Mouse (Mus musculus): ENCODE results near the gene Lhx2. TPM values are rescaled to one million over a fixed set of nuclear protein-coding genes. Genes with fewer than 3 reads are reported as not detected.
A peak's percentile ranks its signal among the peaks of the same experiment; 100 is the strongest.

The Lhx2 gene
- polyA plus RNA-seq, 1 experiment from 2014 or later, result 0.09 TPM

DNA sequence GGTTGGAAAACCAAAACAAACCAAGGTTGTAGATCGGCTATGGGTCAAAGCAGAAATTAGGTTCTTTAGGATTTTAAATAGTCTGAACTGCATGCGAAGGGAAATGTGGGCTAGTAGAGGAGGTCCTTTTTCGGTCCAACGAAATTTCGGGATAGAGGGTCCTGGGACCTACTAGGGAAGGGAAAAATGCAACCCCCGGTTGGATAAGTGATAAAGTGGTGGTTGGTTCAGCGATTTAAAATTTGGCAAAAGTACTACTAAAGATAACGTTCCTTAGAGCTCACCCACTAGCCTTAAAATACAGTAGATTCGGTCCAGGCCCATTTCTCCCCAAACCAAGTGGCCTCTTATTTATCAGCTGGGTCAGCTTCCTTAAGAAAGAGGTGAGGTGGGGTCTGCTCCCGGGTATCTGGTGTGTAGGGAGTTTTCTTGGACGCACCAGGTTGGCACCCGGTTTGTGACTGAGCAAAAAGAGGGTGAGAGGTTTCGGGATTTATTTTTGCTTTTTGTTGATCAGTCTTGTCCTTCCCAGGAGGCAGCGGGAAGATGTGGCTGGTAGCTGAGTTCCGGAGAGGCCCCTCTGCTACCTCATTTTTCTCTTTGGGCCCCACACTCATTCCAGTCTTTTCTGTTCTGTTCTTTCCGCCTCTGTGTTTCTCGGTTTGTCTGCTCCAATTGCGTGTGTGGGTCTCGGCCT lies 16.8 kb downstream of the Lhx2 start:
- ATAC-seq, result no peak
- no peak overlapping the region for H3K4me3 ChIP-seq (replicated peaks)
- H3K27ac ChIP-seq, result no peak overlapping the region
- H3K27me3 ChIP-seq (replicated peaks), result peaks cover 98% of the 10 kb centered on the region
- H3K4me1 ChIP-seq (replicated peaks), result peaks cover 16% of the 10 kb centered on the region
- WGBS, result 2% methylated on average over 19 of the region's 19 CpGs
- H3K36me3 ChIP-seq, result no peaks in the 10 kb centered on the region
- no peaks in the 10 kb centered on the region for H3K9me3 ChIP-seq
- no peak overlapping the region for H3K9ac ChIP-seq
- H3K4me2 ChIP-seq (replicated peaks), result no peak overlapping the region

DNA sequence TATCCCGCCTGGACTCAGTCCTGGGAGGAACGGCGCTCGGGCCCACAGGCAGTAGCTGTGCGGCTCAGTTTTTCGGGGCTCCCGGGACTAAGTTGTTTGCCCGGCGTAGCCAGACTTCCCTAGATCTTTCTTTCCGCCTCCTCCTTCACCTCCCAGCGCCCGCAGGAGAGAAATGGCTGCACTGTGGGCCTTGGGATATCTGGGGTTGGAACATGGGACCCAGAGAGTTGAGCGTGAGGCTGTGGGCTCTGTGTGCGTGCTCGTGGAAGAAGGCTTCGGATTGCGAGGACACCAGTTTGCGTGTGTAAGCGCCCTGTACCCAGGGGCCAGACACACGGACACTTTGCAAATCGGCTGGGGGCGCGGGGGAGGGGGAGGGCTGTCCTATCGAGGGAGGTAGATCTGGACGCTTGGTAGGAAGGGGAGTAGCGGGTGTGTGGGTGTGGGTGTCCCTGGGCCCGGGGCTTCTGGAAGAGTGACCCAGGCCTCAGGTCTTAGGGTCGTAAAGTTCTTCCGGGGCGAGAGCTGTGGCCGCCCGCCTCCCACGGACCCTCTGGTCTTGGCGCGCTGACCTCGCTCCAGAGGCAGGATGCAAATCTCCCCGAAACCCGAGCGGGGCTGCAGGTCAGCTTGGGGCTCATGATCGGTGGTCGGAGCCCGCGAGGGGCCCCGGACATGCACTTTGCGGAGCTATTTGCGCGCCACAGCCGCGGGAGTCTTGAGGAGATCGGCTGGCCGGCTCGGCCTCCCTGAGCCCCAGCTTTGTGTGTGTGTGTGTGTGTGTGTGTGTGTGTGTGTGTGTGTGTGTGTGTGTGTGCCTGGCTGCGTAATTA lies 17.6 kb downstream of the Lhx2 start:
- Histone ChIP-seq H3K27me3 (replicated peaks) (peaks cover 98% of the 10 kb centered on the region), H3K4me2 (replicated peaks) (peak overlapping the region; percentile 30), H3K36me3 (no peaks in the 10 kb centered on the region), H3K9me3 (no peaks in the 10 kb centered on the region), H3K27ac (no peak overlapping the region), H3K4me3 (replicated peaks) (0 out of 2 replicates have a peak overlapping the region, but pooled peaks have one; percentile 9), H3K9ac (no peak overlapping the region), H3K4me1 (replicated peaks) (peaks cover 8% of the 10 kb centered on the region)
- ATAC-seq, result no peak
- under 1% methylated on average over 53 of the region's 53 CpGs for WGBS

DNA sequence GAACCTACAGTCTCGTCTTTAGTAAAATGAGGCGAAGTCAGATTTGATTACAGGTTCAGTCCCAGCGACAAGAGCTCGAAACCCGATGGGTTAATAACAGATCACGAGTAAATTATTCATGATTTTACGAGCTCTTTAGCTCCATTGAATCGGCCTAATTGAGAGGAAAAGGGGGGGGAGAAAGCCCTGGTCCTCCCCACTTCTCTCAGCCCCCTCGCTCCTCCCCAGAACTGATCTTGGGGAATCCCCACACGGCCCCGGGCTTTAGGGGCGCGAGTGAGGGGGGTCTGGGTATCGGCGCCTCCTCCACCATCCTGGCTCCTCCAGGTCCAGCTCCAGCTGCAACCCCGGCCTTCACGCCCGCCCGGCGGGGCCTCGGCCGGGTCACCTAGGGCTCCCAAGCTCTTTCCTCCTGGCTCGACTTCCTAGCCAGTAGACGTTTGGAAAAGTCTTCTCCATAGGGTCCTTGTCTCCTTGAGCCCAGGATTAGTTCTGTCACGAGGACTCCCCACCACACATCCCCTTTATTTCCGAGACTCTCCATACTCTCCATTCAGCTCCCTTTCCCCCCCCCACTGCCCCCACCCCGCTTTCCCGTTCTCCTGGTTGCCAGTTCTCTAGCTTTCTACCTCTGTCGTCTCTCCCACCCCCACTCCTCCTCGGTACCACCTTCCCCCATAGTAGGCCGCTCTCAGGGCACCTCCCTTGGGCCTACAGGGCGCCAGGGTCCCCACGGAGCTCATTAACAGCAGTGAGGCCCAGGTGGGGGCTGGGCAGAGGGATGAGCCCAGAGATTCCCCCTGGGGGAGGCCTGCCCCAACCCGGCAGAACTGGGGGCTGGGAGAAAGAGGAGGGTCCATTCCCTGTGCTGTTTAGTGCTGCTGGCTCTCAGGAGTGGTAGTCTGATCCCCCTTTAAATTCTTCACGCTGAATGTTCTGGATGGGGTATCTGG lies 18.5 kb downstream of the Lhx2 start:
- no peak overlapping the region for H3K27ac ChIP-seq
- no peak for ATAC-seq
- H3K9me3 ChIP-seq, result no peaks in the 10 kb centered on the region
- no peak overlapping the region for H3K9ac ChIP-seq
- 1% methylated on average over 35 of the region's 35 CpGs for WGBS
- H3K4me2 ChIP-seq (replicated peaks), result no peak overlapping the region
- no peaks in the 10 kb centered on the region for H3K36me3 ChIP-seq
- H3K4me3 ChIP-seq (replicated peaks), result no peak overlapping the region
- peaks cover 97% of the 10 kb centered on the region for H3K27me3 ChIP-seq (replicated peaks)
- H3K4me1 ChIP-seq (replicated peaks), result peaks cover 5% of the 10 kb centered on the region; the same call in 1 of the 2 replicates

DNA sequence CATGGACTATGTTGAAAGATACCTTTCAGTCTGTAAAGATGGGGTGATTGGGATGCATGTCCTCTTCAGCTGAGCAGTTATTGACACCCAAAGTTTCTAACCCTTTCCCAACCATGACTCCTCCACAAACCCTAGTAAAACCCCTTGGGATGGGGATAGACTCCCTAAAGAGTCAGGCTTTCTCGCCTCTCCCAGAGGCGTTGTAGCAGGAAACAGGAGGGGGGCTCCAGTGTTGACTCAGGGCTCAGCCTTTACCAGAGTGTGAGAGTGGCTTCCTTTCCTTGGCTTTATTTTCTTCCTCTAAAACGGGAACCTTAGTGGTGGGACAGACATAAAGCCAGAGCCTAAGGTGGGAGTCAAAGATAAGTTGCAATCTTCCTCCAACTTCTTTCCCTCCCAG lies 19.5 kb downstream of the Lhx2 start:
- 3% methylated on average over 3 of the region's 3 CpGs for WGBS

DNA sequence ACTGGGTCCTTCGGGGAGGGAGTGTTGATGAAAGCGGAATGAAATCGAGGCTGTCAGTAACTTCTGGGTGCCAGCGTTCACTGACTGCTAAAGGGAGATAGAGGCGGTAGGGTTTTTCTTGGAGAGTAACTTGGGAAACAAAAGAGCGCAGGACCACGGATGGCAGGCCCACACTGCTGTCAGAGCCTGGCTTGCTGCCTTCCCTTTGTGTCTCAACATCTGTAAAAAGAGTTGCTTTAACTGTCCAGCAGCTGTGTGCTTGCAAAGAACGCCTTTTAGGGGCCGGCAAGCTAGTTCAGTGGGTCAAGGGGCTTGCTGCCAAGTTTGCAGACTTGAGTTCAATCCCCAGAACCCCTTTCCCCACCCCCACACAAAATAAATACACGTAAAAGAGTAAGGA lies 20.1 kb downstream of the Lhx2 start:
- WGBS, result 1% methylated on average over 10 of the region's 10 CpGs
- H3K4me1 ChIP-seq (replicated peaks), result peaks cover 5% of the 10 kb centered on the region; the same call in 1 of the 2 replicates
- ATAC-seq, result no peak

More for the DNA sequence above, 19.5 kb downstream of the Lhx2 start:
- no peaks in the 10 kb centered on the region for H3K9me3 ChIP-seq
- no peak for ATAC-seq
- H3K4me2 ChIP-seq (replicated peaks), result no peak overlapping the region
- no peaks in the 10 kb centered on the region for H3K36me3 ChIP-seq
- H3K27ac ChIP-seq, result no peak overlapping the region
- H3K4me1 ChIP-seq (replicated peaks), result peaks cover 5% of the 10 kb centered on the region; the same call in 1 of the 2 replicates
- no peak overlapping the region for H3K9ac ChIP-seq
- H3K4me3 ChIP-seq (replicated peaks), result no peak overlapping the region
- peaks cover 96% of the 10 kb centered on the region for H3K27me3 ChIP-seq (replicated peaks)

DNA sequence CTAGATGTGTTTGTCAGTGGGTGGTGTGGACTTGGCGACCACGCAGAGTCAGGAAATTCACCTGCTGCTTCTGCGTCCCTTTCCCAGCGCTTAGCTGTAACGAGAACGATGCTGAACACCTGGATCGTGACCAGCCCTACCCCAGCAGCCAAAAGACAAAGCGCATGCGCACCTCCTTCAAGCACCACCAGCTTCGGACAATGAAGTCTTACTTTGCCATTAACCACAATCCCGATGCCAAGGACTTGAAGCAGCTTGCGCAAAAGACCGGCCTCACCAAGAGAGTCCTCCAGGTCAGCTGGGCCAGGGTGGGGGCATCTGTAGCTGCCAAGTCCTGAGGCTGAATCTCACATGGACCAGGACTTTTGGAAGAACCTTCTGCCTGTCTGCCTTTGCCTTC lies 20.7 kb downstream of the Lhx2 start:
- peaks cover 3% of the 10 kb centered on the region; the same call in 1 of the 2 replicates for H3K4me1 ChIP-seq (replicated peaks)
- no peak overlapping the region for H3K9ac ChIP-seq
- no peak for ATAC-seq
- H3K36me3 ChIP-seq, result no peaks in the 10 kb centered on the region
- peaks cover 87% of the 10 kb centered on the region for H3K27me3 ChIP-seq (replicated peaks)
- H3K4me2 ChIP-seq (replicated peaks), result no peak overlapping the region
- no peak overlapping the region for H3K4me3 ChIP-seq (replicated peaks)
- no peaks in the 10 kb centered on the region for H3K9me3 ChIP-seq
- H3K27ac ChIP-seq, result no peak overlapping the region
- 4% methylated on average over 13 of the region's 13 CpGs for WGBS

More for the DNA sequence above, 20.1 kb downstream of the Lhx2 start:
- no peak overlapping the region for H3K9ac ChIP-seq
- H3K27me3 ChIP-seq (replicated peaks), result peaks cover 94% of the 10 kb centered on the region
- H3K4me2 ChIP-seq (replicated peaks), result no peak overlapping the region
- H3K9me3 ChIP-seq, result no peaks in the 10 kb centered on the region
- no peak overlapping the region for H3K27ac ChIP-seq
- no peaks in the 10 kb centered on the region for H3K36me3 ChIP-seq
- no peak overlapping the region for H3K4me3 ChIP-seq (replicated peaks)

DNA sequence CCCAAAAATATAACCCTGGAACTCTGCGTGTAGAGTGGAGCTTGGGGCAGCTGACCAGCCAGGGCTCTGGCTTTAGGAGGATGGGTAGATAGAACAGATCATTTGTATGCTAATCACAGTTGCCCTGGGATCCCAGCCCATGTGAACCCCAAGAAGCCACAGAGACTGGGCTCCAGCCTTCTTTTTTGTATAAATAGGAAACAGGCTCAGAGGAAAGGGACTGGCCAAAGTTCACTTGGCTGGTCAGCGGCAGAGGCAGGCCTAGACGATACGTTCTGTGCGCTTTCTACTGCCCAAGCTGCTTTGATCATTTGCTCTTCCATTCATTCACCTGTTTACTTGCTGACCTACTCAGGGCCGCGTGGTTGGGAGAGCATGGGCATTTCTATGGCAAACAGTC lies 27.1 kb downstream of the Lhx2 start:
- Histone ChIP-seq H3K9me3 (no peaks in the 10 kb centered on the region), H3K4me3 (replicated peaks) (no peak overlapping the region), H3K27me3 (replicated peaks) (peaks cover 71% of the 10 kb centered on the region), H3K4me2 (replicated peaks) (no peak overlapping the region), H3K4me1 (replicated peaks) (peaks cover 8% of the 10 kb centered on the region; the same call in 1 of the 2 replicates), H3K27ac (no peak overlapping the region), H3K36me3 (no peaks in the 10 kb centered on the region), H3K9ac (no peak overlapping the region)
- WGBS, result 43% methylated on average over 7 of the region's 7 CpGs
- ATAC-seq, result no peak

DNA sequence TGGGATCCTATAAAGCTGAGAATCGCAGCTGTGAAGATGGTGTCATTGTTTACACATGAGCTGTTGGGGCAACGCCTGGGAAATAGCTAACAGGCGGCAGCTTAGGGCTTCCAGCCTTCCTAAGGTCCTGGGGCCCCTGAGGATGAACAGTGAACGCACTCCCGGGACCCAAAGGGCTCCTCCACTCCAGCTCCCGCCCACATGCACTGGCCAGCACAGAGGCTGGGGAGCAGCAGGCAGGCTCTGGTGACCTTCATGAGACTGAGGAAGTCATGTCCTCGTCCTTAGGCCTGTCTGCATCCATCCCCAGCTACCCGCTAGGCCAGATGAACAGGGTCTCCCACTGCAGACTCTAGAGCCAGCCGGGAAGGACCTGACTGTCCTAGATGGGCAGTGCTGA lies 27.9 kb downstream of the Lhx2 start:
- Histone ChIP-seq H3K27me3 (replicated peaks) (peaks cover 64% of the 10 kb centered on the region), H3K36me3 (no peaks in the 10 kb centered on the region), H3K9ac (no peak overlapping the region), H3K9me3 (no peaks in the 10 kb centered on the region), H3K4me1 (replicated peaks) (peaks cover 8% of the 10 kb centered on the region; the same call in 1 of the 2 replicates), H3K4me3 (replicated peaks) (no peak overlapping the region), H3K4me2 (replicated peaks) (no peak overlapping the region), H3K27ac (no peak overlapping the region)
- 8% methylated on average over 9 of the region's 9 CpGs for WGBS
- no peak for ATAC-seq

DNA sequence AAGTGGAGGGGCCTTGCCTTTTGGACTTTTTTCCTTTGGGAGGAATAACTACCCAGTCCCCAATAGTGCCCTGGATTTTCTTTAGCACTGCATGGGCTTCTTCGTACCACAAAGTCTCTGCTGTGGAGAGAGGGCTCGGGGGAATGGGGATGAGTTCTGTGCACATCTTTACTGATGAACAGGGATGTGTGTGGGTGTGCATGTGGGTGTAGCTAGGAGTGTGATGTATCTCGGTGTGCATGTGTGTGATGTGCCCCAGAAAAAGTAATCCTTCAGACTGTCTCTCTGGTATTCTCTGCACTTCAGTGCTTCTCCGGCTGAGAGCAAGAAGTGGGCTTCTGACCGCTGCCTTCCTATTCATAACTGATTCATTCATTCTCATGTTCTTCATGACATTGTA lies 28.8 kb downstream of the Lhx2 start:
- H3K9ac ChIP-seq, result no peak overlapping the region
- H3K27me3 ChIP-seq (replicated peaks), result peaks cover 65% of the 10 kb centered on the region
- H3K4me3 ChIP-seq (replicated peaks), result no peak overlapping the region
- H3K36me3 ChIP-seq, result no peaks in the 10 kb centered on the region
- H3K9me3 ChIP-seq, result no peaks in the 10 kb centered on the region
- ATAC-seq, result no peak
- 70% methylated on average over 5 of the region's 5 CpGs for WGBS
- no peak overlapping the region for H3K4me2 ChIP-seq (replicated peaks)
- no peak overlapping the region for H3K27ac ChIP-seq
- H3K4me1 ChIP-seq (replicated peaks), result peaks cover 8% of the 10 kb centered on the region; the same call in 1 of the 2 replicates

DNA sequence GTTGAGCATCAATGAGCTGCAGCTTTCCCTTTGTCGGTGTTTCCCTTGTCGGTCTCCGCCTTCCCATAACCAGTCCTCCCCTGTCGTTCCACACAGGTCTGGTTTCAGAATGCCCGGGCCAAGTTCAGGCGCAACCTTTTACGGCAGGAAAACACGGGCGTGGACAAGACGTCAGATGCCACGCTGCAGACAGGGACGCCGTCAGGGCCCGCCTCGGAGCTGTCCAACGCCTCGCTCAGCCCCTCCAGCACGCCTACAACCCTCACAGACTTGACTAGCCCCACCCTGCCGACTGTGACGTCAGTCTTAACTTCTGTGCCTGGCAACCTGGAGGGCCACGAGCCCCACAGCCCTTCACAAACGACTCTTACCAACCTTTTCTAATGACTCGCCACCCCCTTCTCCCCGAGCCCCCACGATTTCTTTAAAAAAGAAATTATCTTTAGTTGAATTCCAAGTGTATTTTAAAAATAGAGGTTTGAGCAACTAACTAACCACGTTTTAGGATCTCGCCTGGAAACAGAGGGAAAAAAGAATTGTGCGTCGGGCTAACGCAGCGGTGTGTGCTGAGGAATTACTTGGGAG lies 29.8 kb downstream of the Lhx2 start:
- peaks cover 65% of the 10 kb centered on the region for H3K27me3 ChIP-seq (replicated peaks)
- peak overlapping the region; percentile 56 for H3K4me2 ChIP-seq (replicated peaks)
- H3K9ac ChIP-seq, result no peak overlapping the region
- ATAC-seq, result peak; percentile 87
- no peaks in the 10 kb centered on the region for H3K36me3 ChIP-seq
- H3K9me3 ChIP-seq, result no peaks in the 10 kb centered on the region
- WGBS, result 6% methylated on average over 31 of the region's 31 CpGs
- no peak overlapping the region for H3K27ac ChIP-seq
- peaks cover 8% of the 10 kb centered on the region; the same call in 1 of the 2 replicates for H3K4me1 ChIP-seq (replicated peaks)
- peak overlapping the region; percentile 19 for H3K4me3 ChIP-seq (replicated peaks)

DNA sequence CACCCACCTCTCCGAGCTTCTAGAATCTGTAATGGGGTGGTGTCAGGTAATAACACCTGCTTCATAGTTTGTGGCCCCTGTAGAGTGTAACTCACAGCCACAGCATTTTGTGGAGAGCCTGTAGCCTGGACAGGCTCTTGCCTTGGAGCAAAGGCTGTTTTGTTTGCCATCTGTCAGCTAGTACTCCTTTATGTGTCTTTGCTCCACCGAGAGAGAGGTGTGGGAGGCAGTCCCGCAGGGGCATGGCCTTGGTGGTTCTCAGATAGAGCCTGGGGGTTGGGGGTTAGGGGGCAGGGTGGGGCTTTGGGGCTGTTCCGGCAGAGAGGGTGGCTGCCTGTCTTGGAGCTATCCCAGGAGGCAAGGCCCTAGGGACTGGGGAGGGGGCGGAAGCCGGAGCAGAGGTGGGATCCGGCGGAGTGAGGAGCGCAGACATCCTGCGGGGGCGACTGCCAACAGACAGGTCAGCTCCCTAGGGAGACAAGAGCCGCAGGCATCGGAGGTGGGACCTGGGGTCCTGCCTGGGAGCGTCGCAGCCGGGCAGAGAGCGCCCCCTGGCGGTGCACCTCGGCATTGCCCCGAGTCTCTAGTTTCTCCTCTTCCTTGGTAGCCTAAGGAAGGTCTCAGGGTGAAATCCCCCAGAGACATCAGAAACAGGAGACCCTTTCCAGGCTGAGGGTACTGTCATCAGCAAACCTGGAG lies 36.7 kb downstream of the Lhx2 start:
- Histone ChIP-seq H3K4me2 (replicated peaks) (peak overlapping the region; percentile 42; the same call in 1 of the 2 replicates), H3K4me3 (replicated peaks) (no peak overlapping the region), H3K9ac (no peak overlapping the region), H3K27ac (no peak overlapping the region), H3K4me1 (replicated peaks) (0 out of 2 replicates have a peak, but pooled peaks cover 3% of the 10 kb centered on the region), H3K9me3 (no peaks in the 10 kb centered on the region), H3K36me3 (no peaks in the 10 kb centered on the region), H3K27me3 (replicated peaks) (peaks cover 74% of the 10 kb centered on the region)
- WGBS, result 5% methylated on average over 20 of the region's 20 CpGs
- ATAC-seq, result peak; percentile 61; the same call in 1 of the 2 replicates

Measured in intestine, embryonic 15.5 days (tissue).